Mouse (Mus musculus) E14TG2a.4 (cell line): ENCODE data around the gene Six2.

Experiments
- CTCF ChIP-seq: conservative IDR thresholded peaks from 2 replicates; pipeline ENCODE4 v1.5.1; 2014; ENCODE audit warnings: low read length
- NANOG ChIP-seq: IDR thresholded peaks from 2 replicates; pipeline ENCODE4 v1.6.1; 2014; ENCODE audit warnings: borderline replicate concordance, low read length, mixed read lengths
- POU5F1 ChIP-seq: IDR thresholded peaks from 2 replicates; pipeline ENCODE4 v1.6.1; 2014; ENCODE audit warnings: low read length, borderline replicate concordance

DNA sequence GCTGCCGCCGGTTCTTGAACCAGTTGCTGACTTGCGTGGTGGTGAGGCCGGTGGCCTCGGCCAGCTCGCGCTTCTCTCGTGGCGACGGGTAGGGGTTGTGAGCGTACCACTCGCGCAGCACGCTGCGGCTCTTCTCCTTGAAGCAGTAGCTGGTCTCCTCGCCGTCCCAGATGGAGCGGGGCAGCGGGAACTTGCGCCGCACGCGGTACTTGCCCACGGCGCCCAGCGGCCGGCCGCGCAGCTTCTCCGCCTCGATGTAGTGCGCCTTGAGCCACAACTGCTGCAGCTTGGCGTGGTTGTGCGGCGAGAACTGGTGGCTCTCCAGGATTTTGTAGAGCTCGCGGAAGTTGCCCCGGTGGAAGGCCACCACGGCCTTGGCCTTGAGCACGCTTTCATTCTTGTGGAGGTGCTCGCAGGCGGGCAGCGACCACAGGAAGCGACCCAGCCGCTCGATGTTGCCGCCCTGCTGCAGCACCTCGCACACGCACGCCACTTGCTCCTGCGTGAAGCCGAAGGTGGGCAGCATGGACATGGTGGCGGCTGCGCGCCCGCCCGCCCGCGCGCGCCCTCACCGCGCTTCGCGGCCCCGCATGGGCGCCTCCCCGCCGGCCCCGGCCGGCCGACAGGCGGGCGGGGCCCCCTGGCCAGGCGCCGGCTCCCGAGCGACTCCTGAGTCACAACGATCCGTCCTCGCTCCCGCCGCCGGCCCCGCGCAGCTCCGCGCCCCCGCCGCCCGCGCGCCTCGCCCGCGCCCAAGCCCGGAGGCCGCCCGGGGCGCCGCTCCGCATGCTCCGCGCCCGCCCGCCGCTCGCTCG, 446 bp downstream of the Six2 start:
- no peak for TF ChIP-seq CTCF
- no peak for TF ChIP-seq POU5F1
- TF ChIP-seq NANOG: no peak
